Mouse (Mus musculus): ENCODE data around the gene Wipf3. TPM values are rescaled to one million over a fixed set of nuclear protein-coding genes. Genes with fewer than 3 reads are reported as not detected.

Wipf3 gene
- polyA plus RNA-seq, 1 experiment from 2014 or later = 1.3 TPM

GRCm38 (mm10) chr6:54537053-54537452, 107.7 kb downstream of the Wipf3 start:
- no peak overlapping the region for H3K4me2 ChIP-seq (replicated peaks; ENCODE audit: low read depth, low read length)
- no peak overlapping the region for H3K9ac ChIP-seq (replicated peaks; ENCODE audit: low read depth, low read length)
- no peak for ATAC-seq (ENCODE audit: insufficient number of reproducible peaks, insufficient read depth, low FRiP score, low read depth)
- WGBS = 82% methylated on average over 7 of the region's 7 CpGs
- H3K9me3 ChIP-seq (ENCODE audit: control insufficient read depth, low read depth, low read length) = no peaks in the 10 kb centered on the region
- no peak overlapping the region for H3K27ac ChIP-seq (ENCODE audit: low read length)
- H3K27me3 ChIP-seq (ENCODE audit: control insufficient read depth, insufficient read depth, low read length) = no peaks in the 10 kb centered on the region
- no peaks in the 10 kb centered on the region for H3K4me1 ChIP-seq (ENCODE audit: control insufficient read depth, insufficient read depth, low read length)
- H3K4me3 ChIP-seq (ENCODE audit: low read depth, low read length) = no peak overlapping the region
- no peaks in the 10 kb centered on the region for H3K36me3 ChIP-seq (ENCODE audit: control insufficient read depth, insufficient read depth, low read length)

- no peaks in the 10 kb centered on the region for H3K27me3 ChIP-seq (ENCODE audit: control insufficient read depth, insufficient read depth, low read length)
- H3K4me1 ChIP-seq (ENCODE audit: control insufficient read depth, insufficient read depth, low read length) = no peaks in the 10 kb centered on the region
- ATAC-seq (ENCODE audit: insufficient number of reproducible peaks, insufficient read depth, low FRiP score, low read depth) = no peak
- no peak overlapping the region for H3K4me3 ChIP-seq (ENCODE audit: low read depth, low read length)
- H3K36me3 ChIP-seq (ENCODE audit: control insufficient read depth, insufficient read depth, low read length) = no peaks in the 10 kb centered on the region
- WGBS = 49% methylated on average over 3 of the region's 3 CpGs
- no peak overlapping the region for H3K27ac ChIP-seq (ENCODE audit: low read length)
- no peak overlapping the region for H3K9ac ChIP-seq (replicated peaks; ENCODE audit: low read depth, low read length)
- H3K4me2 ChIP-seq (replicated peaks; ENCODE audit: low read depth, low read length) = no peak overlapping the region
- H3K9me3 ChIP-seq (ENCODE audit: control insufficient read depth, low read depth, low read length) = no peaks in the 10 kb centered on the region
Observed at GRCm38 (mm10) chr6:54538773-54539173, 109.4 kb downstream of the Wipf3 start.

GRCm38 (mm10) chr6:54539396-54539795, 110.0 kb downstream of the Wipf3 start:
- no peak overlapping the region for H3K4me3 ChIP-seq (ENCODE audit: low read depth, low read length)
- H3K4me1 ChIP-seq (ENCODE audit: control insufficient read depth, insufficient read depth, low read length) = no peaks in the 10 kb centered on the region
- 80% methylated on average over 7 of the region's 7 CpGs for WGBS
- H3K27ac ChIP-seq (ENCODE audit: low read length) = no peak overlapping the region
- ATAC-seq (ENCODE audit: insufficient number of reproducible peaks, insufficient read depth, low FRiP score, low read depth) = no peak
- H3K9ac ChIP-seq (replicated peaks; ENCODE audit: low read depth, low read length) = no peak overlapping the region
- no peaks in the 10 kb centered on the region for H3K27me3 ChIP-seq (ENCODE audit: control insufficient read depth, insufficient read depth, low read length)
- no peaks in the 10 kb centered on the region for H3K9me3 ChIP-seq (ENCODE audit: control insufficient read depth, low read depth, low read length)
- H3K36me3 ChIP-seq (ENCODE audit: control insufficient read depth, insufficient read depth, low read length) = no peaks in the 10 kb centered on the region
- no peak overlapping the region for H3K4me2 ChIP-seq (replicated peaks; ENCODE audit: low read depth, low read length)

GRCm38 (mm10) chr6:54540252-54540887, 111.0 kb downstream of the Wipf3 start:
- Histone ChIP-seq H3K27me3 (ENCODE audit: control insufficient read depth, insufficient read depth, low read length) (no peaks in the 10 kb centered on the region), H3K4me3 (ENCODE audit: low read depth, low read length) (no peak overlapping the region), H3K27ac (ENCODE audit: low read length) (no peak overlapping the region), H3K4me1 (ENCODE audit: control insufficient read depth, insufficient read depth, low read length) (no peaks in the 10 kb centered on the region), H3K9me3 (ENCODE audit: control insufficient read depth, low read depth, low read length) (no peaks in the 10 kb centered on the region), H3K9ac (replicated peaks; ENCODE audit: low read depth, low read length) (no peak overlapping the region), H3K4me2 (replicated peaks; ENCODE audit: low read depth, low read length) (no peak overlapping the region), H3K36me3 (ENCODE audit: control insufficient read depth, insufficient read depth, low read length) (no peaks in the 10 kb centered on the region)
- ATAC-seq (ENCODE audit: insufficient number of reproducible peaks, insufficient read depth, low FRiP score, low read depth) = no peak
- 70% methylated on average over 9 of the region's 9 CpGs for whole genome bisulfite sequencing

- 78% methylated on average over 7 of the region's 7 CpGs for WGBS
- no peak for ATAC-seq (ENCODE audit: insufficient number of reproducible peaks, insufficient read depth, low FRiP score, low read depth)
- no peak overlapping the region for H3K4me2 ChIP-seq (replicated peaks; ENCODE audit: low read depth, low read length)
Observed at GRCm38 (mm10) chr6:54542836-54543235, 113.4 kb downstream of the Wipf3 start.

GRCm38 (mm10) chr6:54543646-54544045, 114.2 kb downstream of the Wipf3 start:
- H3K9ac ChIP-seq (replicated peaks; ENCODE audit: low read depth, low read length) = no peak overlapping the region
- no peaks in the 10 kb centered on the region for H3K36me3 ChIP-seq (ENCODE audit: control insufficient read depth, insufficient read depth, low read length)
- H3K4me1 ChIP-seq (ENCODE audit: control insufficient read depth, insufficient read depth, low read length) = peaks cover 5% of the 10 kb centered on the region; the same call in 1 of the 2 replicates
- H3K4me2 ChIP-seq (replicated peaks; ENCODE audit: low read depth, low read length) = no peak overlapping the region
- no peak overlapping the region for H3K27ac ChIP-seq (ENCODE audit: low read length)
- no peaks in the 10 kb centered on the region for H3K9me3 ChIP-seq (ENCODE audit: control insufficient read depth, low read depth, low read length)
- no peak overlapping the region for H3K4me3 ChIP-seq (ENCODE audit: low read depth, low read length)
- no peak for ATAC-seq (ENCODE audit: insufficient number of reproducible peaks, insufficient read depth, low FRiP score, low read depth)
- WGBS = 83% methylated on average over 2 of the region's 2 CpGs
- H3K27me3 ChIP-seq (ENCODE audit: control insufficient read depth, insufficient read depth, low read length) = no peaks in the 10 kb centered on the region

More at GRCm38 (mm10) chr6:54542836-54543235, 113.4 kb downstream of the Wipf3 start:
- Histone ChIP-seq H3K4me1 (ENCODE audit: control insufficient read depth, insufficient read depth, low read length) (no peaks in the 10 kb centered on the region), H3K27me3 (ENCODE audit: control insufficient read depth, insufficient read depth, low read length) (no peaks in the 10 kb centered on the region), H3K9ac (replicated peaks; ENCODE audit: low read depth, low read length) (no peak overlapping the region), H3K27ac (ENCODE audit: low read length) (no peak overlapping the region), H3K4me3 (ENCODE audit: low read depth, low read length) (no peak overlapping the region), H3K36me3 (ENCODE audit: control insufficient read depth, insufficient read depth, low read length) (no peaks in the 10 kb centered on the region), H3K9me3 (ENCODE audit: control insufficient read depth, low read depth, low read length) (no peaks in the 10 kb centered on the region)

- Histone ChIP-seq H3K27me3 (ENCODE audit: control insufficient read depth, insufficient read depth, low read length) (no peaks in the 10 kb centered on the region), H3K36me3 (ENCODE audit: control insufficient read depth, insufficient read depth, low read length) (no peaks in the 10 kb centered on the region), H3K4me3 (ENCODE audit: low read depth, low read length) (no peak overlapping the region), H3K9me3 (ENCODE audit: control insufficient read depth, low read depth, low read length) (no peaks in the 10 kb centered on the region), H3K9ac (replicated peaks; ENCODE audit: low read depth, low read length) (no peak overlapping the region), H3K27ac (ENCODE audit: low read length) (no peak overlapping the region), H3K4me1 (ENCODE audit: control insufficient read depth, insufficient read depth, low read length) (peaks cover 5% of the 10 kb centered on the region; the same call in 1 of the 2 replicates), H3K4me2 (replicated peaks; ENCODE audit: low read depth, low read length) (no peak overlapping the region)
- no peak; the same call in 1 of the 2 replicates for ATAC-seq (ENCODE audit: insufficient number of reproducible peaks, insufficient read depth, low FRiP score, low read depth)
- 56% methylated on average over 13 of the region's 13 CpGs for WGBS
Observed at GRCm38 (mm10) chr6:54548314-54549019, 119.1 kb downstream of the Wipf3 start.

GRCm38 (mm10) chr6:54549311-54549710, 119.9 kb downstream of the Wipf3 start:
- Histone ChIP-seq H3K9me3 (ENCODE audit: control insufficient read depth, low read depth, low read length) (no peaks in the 10 kb centered on the region), H3K4me1 (ENCODE audit: control insufficient read depth, insufficient read depth, low read length) (peaks cover 5% of the 10 kb centered on the region; the same call in 1 of the 2 replicates), H3K4me3 (ENCODE audit: low read depth, low read length) (no peak overlapping the region), H3K9ac (replicated peaks; ENCODE audit: low read depth, low read length) (no peak overlapping the region), H3K36me3 (ENCODE audit: control insufficient read depth, insufficient read depth, low read length) (no peaks in the 10 kb centered on the region), H3K4me2 (replicated peaks; ENCODE audit: low read depth, low read length) (no peak overlapping the region), H3K27me3 (ENCODE audit: control insufficient read depth, insufficient read depth, low read length) (no peaks in the 10 kb centered on the region), H3K27ac (ENCODE audit: low read length) (no peak overlapping the region)
- ATAC-seq (ENCODE audit: insufficient number of reproducible peaks, insufficient read depth, low FRiP score, low read depth) = no peak
- WGBS = 64% methylated on average over 4 of the region's 4 CpGs

Measured in stomach, embryonic 14.5 days (tissue).